Mouse (Mus musculus): ENCODE data around the gene Gm10842.
"Not testable (repeated sequence)": the region's sequence is repeated elsewhere in the genome, so short reads cannot be mapped to it uniquely, and the experiment has no call there.

Gene Gm10842

GRCm38 (mm10) chr11:105146593-105146992 is at the start of gene Gm10842:
Gene Gm10842, plus strand, starts transcription at chr11:105146893.
- no peak for DNase-seq

GRCm38 (mm10) chr11:105112448-105112847 is 34.2 kb upstream of the Gm10842 start:
- DNase-seq: not testable (repeated sequence)

- no peak for DNase-seq
Observed at GRCm38 (mm10) chr11:105117814-105118213, 28.9 kb upstream of the Gm10842 start.

GRCm38 (mm10) chr11:105120551-105121061 is 26.1 kb upstream of the Gm10842 start:
- no peak for DNase-seq

GRCm38 (mm10) chr11:105121792-105122191 is 24.9 kb upstream of the Gm10842 start:
- DNase-seq: not testable (repeated sequence)

- peak; percentile 61 for DNase-seq
Observed at GRCm38 (mm10) chr11:105123986-105124385, 22.7 kb upstream of the Gm10842 start.

- peak; percentile 85 for DNase-seq
Observed at GRCm38 (mm10) chr11:105125735-105126519, 20.8 kb upstream of the Gm10842 start, which contains the start of gene Mettl2. Gene Mettl2, plus strand, starts transcription at chr11:105126425.

- DNase-seq: peak; percentile 3
Observed at GRCm38 (mm10) chr11:105126520-105127029, 20.1 kb upstream of the Gm10842 start.

GRCm38 (mm10) chr11:105135692-105136091 is 11.0 kb upstream of the Gm10842 start:
- DNase-seq: no peak

- not testable (repeated sequence) for DNase-seq
Observed at GRCm38 (mm10) chr11:105137255-105137654, 9.4 kb upstream of the Gm10842 start.

- not testable (repeated sequence) for DNase-seq
Observed at GRCm38 (mm10) chr11:105140512-105140911, 6.2 kb upstream of the Gm10842 start.

GRCm38 (mm10) chr11:105141115-105141514 is 5.6 kb upstream of the Gm10842 start:
- no peak for DNase-seq

- DNase-seq: no peak
Observed at GRCm38 (mm10) chr11:105143564-105143963, 3.1 kb upstream of the Gm10842 start.

- no peak for DNase-seq
Observed at GRCm38 (mm10) chr11:105144084-105144483, 2.6 kb upstream of the Gm10842 start.

- DNase-seq: no peak
Observed at GRCm38 (mm10) chr11:105144508-105145210, 2.0 kb upstream of the Gm10842 start.

- DNase-seq: no peak
Observed at GRCm38 (mm10) chr11:105145211-105145610, 1.5 kb upstream of the Gm10842 start.

- DNase-seq: no peak
Observed at GRCm38 (mm10) chr11:105149353-105149752, 2.7 kb downstream of the Gm10842 start.

- DNase-seq: no peak
Observed at GRCm38 (mm10) chr11:105149766-105150165, 3.1 kb downstream of the Gm10842 start.

GRCm38 (mm10) chr11:105150691-105151090 is 4.0 kb downstream of the Gm10842 start:
- DNase-seq: no peak

GRCm38 (mm10) chr11:105151226-105152016 is 4.7 kb downstream of the Gm10842 start:
- DNase-seq: no peak

GRCm38 (mm10) chr11:105152017-105152300 is 5.3 kb downstream of the Gm10842 start:
- DNase-seq: no peak

- DNase-seq: no peak
Observed at GRCm38 (mm10) chr11:105152357-105152899, 5.7 kb downstream of the Gm10842 start.

Data from lung, postnatal 14 days (tissue).